Mouse (Mus musculus) c-Kit-positive CD71-positive TER-119-negative erythroid progenitor cells, embryonic 14.5 days (primary cell): ENCODE results near the gene Mad1l1.

Experiments
- DNase-seq: peaks from one replicate; pipeline ENCODE4 v3.0.0-alpha.2; 2013; ENCODE audit warnings: low read depth

The Mad1l1 gene

DNA sequence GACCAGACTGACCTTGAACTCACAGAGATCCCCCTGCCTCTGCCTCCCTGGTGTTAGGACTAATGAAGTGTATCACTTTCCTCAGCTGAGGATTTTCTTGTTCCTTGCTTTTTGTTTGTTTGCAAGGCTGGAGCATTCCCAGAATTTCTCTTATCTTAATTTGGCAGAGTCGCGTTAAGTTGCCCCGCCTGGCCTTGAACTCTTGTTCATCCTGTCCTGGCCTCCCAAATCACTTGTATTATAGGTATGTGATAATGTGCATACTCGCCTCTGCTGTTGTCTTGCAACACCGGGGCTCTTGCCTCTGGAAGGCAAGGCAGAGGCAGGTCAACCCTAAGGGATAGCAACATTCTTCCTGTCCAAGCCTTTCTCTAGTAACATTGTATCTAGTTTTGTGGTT, 2.7 kb upstream of the Mad1l1 start:
- no peak for DNase-seq

DNA sequence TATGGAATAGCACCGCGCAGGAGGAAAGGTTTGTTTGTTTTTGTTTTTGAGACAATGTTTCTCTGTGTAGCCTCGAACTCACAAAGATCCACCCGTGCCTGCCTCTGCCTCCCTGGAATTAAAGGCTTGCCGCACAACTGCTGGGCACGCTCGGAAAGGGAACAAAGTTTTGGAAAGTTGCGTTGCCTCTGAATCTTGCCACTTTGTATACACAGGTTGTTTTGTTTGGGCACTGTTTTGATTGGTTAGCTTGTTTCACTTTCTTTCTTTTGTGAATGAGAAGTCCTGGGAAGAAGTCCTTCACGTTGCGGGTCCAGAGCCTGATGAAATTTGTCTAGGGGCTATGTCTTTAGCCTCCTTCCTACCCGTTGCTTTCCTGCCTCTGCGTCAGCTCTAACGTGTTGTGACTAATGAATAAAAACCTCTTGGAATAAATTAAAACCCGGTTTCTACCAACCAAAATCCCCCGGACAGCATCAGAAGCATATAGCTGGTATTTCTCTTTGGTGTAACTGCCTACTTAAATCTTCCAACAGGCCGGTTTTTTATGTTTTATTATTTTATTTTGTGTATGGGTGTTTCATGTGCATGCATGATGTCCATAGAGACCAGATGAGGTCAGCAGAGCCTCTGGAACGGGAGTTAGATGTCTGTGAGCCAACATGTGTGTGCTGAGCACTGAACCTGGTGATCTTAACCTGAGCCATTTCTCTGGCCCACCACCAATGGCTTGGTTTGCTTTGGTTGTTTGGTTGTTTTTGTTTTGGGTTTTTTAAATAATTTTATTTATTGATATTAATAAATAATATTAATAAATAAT, 614 bp upstream of the Mad1l1 start:
- DNase-seq = no peak

DNA sequence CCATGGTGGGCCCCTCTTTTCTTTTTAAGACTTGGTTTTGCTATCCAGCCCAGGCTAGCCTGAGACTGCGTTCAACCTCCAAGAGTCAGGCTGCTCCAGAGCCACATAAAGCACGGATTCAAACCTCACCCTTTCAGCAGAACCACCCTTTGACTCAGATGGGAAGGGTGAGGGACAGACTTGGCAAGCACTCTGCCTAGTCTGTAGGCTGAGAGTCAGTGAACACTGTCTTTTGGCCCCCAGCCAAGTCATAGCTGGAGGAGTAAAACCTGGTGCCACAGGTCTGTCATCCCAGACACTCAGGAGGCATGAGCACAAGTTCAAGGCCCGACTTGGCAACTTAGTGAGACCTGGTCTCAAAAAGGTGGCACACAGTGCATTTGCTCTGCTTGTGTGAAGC, 4.6 kb downstream of the Mad1l1 start:
- DNase-seq = no peak

DNA sequence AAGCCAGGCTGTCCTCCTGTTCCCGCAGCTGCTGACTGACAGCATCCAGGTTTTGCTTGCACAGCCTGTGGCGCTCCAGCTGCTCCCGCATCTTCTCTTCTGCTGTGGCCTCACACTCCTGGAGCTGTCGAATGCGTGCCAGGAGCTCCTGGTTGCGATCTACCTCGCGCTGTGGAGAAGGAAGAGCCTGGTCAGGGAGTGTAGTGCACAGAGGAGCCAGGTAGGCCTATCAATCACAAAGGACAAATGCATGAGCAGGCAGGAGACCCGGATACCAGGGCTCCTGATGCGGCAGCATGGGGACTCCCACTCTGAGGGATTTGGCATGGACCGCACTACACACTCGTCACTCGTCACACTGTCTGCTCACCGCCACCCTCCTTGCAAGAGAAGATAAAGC, 13.8 kb downstream of the Mad1l1 start:
- DNase-seq = no peak

DNA sequence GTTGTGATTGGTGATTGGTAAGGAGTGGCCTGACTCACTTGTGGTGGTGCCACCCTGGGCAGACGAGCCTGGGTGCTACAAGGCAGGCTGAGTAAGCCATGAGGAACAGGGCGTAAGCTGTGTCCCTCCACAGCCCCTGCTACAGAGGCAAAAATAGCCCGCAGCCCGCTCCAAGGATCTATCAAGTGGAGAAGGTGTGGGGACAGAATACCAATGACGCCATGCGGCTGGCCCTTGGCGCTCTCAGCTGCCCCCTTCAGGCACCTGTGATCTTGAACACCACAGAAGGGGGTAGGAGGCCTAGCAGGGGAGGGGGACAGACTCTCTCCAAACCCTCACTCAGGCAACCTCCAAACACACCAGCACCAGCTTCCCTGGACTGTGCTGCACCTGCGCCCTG, 15.3 kb downstream of the Mad1l1 start:
- no peak for DNase-seq

DNA sequence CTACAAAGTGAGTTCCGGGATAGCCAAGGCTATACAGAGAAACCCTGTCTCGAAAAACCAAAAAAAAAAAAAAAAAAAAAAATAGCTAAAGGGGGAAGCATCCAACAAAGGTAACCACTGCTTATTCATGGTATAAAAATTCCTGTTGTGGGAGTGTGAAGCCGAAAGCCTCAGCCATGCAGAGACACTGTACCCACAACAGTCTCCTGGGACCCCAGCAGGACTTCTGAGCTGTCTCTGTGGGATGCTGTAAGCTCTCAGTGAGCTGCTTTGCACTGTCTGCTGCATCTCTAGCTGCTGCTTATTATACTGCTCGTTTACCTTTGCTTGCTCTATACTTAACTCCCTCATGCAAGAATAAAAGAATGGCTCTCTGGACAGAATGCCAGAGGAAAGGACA, 23.1 kb downstream of the Mad1l1 start:
- DNase-seq = no peak

DNA sequence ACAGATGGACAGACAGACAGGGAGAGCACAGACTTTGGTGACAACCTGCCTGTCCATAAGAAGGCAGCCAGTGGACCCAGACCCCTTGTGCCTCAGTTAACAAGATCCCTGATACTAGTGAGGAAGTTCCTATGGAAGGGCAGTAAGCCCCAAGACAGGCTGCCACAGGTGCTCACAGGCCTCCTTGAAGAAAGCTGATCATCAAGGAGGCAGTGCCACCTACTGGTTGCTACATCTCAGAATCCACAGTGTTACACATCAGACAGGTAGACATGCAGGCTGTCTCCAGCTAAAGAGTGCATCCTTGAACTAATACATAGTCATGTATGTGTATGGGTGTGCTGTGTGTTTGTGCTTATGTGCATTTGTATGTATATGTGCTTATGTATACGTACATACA, 29.2 kb downstream of the Mad1l1 start:
- peak; percentile 39 for DNase-seq

DNA sequence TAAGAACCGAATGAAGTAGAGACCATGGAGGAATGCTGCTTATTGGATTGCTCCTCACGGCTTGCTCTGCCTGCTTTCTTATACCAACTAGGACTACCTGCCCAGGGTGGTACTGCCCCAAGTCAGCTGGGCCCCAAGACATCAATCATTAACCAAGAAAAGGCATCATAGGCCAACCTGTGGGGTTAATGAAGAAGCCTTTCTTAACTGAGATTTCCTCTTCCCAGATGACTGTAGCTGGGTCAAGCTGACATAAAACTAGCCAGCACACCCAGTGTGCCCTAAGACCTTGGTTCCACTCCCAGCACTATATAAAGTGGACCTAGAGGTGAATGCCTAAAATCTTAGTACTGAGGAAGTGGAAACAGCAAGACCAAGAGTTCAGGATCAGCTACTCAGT, 32.2 kb downstream of the Mad1l1 start:
- DNase-seq = no peak

DNA sequence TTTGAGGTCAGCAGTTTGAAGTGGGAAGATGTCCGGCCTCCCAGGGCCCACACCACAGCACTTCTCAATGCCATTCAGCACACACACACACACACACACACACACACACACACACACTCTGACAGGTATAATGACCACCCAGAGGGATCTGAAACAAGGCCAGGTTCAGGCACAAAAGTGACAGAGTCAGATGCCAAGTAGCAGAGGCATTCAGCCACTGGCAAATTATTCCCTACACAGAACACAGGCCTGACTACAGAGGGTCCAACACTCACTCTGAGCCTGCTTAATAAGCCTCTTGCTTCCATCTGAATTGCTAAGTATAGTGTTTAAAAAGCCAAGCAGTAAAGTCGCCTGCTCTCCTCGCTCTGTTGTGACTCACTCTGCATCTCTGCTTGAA, 33.1 kb downstream of the Mad1l1 start:
- no peak for DNase-seq

DNA sequence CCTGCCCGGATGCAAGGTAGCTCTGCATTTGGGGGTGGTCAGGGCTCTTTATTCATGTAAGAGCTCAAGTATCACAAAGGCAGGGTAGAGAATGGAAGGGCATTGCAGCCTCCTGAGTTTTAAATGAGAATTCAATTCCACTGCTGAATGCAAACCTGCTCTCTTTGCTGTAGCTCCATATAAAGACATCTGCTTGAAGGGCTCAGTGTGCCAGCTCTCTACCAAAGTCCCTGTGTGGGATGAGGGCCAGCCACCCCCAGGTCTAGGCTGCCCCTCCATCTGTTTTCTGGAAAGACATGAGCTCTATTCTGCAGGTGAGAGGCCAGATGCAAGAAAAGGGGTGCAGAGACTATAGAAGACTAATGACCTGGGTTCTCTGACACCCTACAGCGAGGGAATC, 36.6 kb downstream of the Mad1l1 start:
- DNase-seq = no peak

DNA sequence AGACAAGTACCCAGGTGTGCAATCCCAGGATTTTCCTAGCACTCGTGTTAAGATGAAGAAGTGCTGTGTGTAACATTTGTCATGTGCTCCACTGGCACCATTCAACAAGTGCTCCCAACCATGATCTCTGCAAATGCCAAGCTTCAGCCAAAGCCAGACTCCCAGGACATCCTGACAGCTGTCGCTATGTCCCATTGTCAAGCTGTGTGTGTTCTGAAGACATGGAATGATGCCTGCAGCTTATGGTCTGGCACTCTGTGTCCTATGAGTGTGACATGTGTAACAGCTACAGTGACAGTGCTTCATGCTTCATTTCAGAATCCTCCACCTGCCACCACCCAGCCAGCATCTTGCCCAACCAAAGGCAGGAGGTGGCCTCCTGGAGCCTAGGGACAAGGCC, 37.3 kb downstream of the Mad1l1 start:
- DNase-seq = no peak

DNA sequence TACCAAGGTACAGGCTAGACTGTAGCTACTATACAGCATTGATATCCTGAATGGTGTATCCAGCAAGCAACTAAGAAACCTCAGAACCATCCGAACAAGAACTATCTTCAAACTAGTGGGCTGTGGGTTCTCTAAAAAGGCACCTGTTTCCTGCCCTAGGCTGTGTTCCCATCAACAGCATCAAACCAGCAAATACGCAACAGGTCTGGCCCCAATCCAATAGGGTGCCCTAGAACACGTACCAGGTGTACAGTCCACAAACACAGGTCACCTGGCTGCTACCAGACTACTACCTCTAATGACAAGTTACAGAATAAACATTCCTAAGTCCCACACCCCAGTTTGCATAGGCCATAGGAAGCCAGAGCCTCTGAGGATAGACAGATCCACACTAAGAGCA, 38.5 kb downstream of the Mad1l1 start:
- no peak for DNase-seq

DNA sequence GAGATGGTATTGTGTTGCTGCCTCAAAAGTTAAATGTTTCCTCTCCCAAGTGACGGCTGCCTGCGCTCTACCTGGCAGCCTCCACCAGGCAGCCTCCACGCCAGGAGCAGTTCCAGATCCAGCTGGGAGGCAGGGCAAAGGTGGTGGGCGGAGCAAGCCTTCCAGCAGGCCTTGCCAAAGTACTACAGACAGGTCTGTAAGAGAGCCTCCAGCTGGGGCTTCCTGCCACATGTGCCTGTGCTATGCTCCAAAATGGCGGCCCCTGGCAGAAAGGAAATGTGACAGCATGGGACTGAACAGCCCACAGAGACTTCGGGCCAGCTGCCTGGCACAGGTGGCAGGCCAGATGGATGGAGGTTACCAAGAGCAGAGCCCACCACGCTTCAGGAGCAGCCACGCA, 39.0 kb downstream of the Mad1l1 start:
- no peak for DNase-seq

DNA sequence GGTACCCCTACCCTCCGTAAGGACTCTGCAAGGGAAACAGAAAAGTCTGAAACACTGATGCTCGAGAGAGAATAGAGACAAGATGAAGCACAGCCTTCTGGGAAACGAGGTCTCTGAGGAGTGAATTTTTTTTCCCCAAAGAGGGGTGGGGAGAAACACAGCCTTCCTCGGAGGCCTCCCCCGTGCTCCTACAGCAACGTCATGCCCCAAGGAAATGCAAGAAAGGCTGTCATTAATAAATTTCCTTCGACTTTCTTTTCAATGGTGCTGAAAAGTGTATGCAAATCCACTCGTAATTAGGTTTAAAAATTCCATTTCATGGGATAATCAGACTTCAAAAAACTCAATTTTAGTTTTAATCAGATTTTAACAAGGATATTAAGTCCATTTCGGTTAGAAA, 41.1 kb downstream of the Mad1l1 start:
- DNase-seq = no peak

DNA sequence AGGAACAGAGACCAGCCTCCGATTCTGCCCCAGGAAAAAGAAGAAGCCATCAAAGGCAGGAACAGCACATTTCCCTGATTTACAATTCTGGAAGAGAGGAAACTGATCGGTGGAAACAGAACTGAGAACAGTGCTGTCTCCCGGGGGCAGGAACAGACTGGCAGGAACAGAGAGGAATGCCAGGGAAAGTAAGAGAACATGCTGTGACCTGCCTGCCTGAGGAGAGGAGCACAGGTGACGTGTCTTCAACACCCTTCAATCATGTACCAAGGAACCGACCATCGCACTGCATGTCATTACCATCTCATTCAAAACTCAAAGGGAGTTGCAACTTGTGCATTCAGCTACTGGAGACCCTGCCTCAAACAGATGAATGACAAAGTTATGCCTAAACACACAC, 44.6 kb downstream of the Mad1l1 start:
- no peak for DNase-seq

DNA sequence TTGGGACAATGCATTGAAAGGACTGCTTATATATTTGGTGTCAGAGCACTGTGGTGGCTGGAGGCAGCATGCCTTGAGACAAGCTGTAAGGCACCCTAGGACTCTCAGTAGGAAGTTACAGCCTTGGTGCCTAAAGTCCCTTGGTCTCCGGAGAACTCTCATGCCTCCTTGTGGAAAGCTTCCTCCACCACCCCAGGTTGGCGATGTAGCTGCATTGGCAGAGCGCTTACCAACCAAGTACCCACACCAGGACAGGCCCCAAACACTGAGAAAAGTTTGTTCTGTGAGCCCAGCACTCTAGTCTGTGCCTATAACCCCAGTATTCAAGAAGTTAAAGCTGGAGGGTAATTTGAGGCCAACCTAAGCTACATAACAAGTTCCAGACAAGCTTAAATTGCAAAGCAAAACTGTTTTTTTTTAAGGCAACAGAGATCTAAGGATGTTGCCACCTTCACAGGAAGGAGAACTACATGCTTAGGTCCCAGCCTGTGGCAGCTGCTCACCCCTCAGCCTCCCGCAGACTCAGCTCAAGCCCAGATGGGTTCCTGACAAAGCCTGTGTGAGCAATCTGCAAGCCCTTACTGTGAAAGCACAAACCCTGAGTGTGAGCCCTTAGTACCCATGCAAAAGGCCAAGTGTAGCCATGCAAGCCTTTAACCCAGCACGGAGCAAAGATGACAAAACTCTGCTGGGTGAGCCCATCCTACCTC, 50.2 kb downstream of the Mad1l1 start:
- no peak for DNase-seq

DNA sequence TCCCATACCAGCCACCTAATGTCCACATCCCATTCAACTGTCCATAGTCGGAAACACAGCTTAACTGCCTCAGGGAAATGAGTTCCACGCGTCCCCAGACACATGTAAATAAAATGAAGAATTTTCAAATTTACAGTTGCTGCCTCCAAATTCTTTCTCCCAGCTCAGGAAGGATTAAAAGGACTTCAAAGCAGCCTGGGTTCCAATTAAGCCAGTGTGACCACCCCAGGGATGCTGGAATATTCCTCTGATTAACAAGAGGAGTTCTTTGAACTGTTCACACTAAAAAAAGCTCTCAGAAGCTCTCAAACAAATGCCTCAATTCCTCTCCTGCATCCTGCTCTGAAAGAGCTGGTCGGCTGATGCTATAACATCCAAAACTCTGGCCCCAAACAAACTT, 53.0 kb downstream of the Mad1l1 start:
- no peak for DNase-seq

DNA sequence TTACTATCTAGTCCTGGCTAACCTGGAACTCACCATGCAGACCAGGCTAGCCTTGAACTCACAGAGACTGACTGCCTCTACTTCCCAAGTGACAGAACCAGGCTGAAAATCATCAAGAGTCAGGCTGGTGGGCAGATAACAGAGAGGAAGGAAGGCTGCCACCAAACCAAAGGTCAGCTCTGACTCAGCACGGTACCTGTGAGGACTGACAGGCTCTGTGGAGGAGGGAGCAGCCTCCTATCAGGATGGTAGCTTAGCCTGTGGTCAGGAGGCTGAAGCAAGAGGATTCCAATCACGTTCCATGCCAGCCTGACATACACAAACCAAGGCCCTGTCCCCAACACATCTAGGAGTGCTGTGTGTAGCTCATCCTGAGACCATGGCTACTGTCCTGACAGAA, 54.3 kb downstream of the Mad1l1 start:
- no peak for DNase-seq

DNA sequence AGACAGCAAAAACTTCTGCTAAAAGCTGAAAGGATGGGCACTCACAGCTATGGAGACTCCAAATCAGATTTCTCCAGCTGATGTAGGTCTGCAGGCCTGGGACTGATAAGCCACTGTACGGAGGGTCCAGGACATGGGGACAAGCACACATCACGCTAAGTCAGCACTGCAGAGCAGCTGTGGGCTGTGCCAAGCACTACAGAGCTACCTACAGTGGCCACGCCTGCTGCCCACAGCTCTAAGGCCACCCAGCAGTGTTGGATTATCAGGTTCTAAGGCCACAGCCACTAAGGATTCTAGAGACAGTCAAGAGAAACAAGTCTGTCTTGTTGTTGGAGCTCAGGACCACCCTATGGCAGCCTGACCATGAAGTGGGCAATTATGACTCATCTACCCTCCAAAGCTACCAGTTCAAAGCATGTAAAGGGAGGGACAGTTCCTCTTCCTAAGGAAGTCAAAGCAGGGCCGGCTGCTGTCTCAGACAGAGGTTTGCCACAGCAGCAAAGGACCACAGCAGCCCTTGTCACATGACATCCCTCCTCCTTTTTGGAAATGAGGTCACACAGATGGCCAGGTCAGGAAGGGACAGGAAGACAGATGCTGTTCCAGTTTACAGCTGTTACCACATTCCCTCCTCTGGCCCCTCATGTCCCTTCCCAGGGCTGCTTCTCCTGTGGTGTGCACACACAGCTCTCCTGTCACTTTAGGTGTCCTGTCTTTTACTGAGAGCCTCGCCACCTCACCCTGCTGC, 56.4 kb downstream of the Mad1l1 start:
- DNase-seq = no peak

DNA sequence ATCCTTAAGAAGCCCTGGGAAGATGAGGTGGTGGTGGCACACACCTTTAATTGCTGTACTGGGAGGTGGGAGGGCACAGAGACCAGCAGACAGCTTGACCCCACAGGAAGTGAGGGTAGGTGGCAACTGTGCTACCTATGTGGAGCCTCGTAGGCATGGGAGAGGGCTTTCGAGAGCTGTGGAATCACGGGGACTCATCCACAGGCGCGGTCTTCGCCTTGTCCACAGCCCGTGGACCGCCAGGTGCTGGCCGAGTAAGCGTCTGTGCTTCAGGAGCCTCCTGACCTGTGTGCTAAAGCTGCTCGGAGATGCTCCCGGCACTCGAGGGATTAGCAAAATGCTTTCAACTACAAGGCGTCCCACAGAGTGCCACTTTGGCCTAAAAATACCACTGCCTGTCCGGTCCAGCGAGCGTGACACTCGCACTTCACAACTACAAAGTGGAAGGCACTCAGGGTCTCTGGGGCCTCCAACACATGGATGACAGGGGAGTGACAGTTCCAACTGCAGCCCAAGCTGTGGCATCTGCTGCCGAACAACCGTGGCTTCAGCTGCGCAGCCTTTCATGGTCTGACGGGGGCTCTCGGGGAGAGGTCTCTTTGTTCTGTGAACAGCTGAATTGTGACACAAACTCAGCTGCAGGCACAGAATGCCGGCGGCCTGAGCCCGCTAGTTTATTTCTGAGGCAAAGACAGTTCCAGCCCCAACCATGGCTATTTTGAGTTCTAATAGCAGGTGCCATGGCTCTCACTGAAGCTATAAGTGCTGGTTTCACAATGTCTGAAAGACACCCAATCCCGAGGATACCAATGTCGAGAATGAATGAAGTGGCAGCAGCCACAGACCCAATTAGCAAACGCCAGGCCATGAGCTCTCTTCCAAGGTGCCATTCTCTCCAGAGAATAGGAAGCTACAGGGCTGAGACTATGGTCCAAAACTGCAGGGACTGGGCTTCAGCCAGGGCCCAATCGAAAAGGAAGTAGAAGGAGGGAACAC, 57.3 kb downstream of the Mad1l1 start:
- no peak for DNase-seq

DNA sequence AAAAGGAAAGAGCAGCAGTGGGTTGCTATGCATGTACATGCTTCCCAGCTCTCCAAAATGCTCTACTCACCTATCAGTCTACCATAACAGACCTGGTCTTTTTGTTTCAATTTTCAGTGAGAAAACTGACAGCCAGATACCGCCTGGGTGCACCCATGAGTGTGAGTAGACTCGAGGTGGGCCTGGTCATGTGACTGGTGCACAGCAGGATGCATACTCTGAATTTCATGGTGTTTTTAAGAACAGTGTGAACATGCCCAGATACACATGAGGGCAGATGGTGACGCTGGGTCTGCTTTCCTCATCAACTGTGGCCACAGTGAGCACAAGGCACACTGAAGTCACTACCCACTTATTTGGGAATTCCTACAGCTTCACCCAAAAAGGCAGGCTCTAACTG, 59.0 kb downstream of the Mad1l1 start:
- DNase-seq = no peak

DNA sequence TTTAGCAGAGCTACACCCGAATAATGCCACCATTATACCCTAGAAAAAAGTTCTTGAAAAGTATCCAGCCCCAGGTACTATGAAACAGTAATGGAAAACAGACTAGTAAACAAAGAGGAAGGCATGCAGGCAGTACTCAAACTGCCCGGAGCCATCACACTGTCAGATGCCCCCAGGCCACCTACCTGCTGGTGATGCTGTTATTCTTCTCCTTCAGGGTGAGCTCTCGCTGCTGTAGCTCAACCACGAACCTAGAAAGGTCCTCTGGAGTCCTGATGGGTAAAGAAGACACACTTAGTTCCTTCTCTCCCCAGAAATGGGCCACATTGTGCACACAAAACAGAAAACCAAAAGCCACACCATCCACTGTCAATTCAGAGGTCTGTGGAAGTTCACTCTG, 60.0 kb downstream of the Mad1l1 start:
- no peak for DNase-seq
